Mouse (Mus musculus): ENCODE measurements around the gene Phxr2.

Gene Phxr2

GRCm38 (mm10) chr10:99132595-99133272 is 6.6 kb upstream of the Phxr2 start:
- peak in 1 of 2 experiments; percentile 35 for DNase-seq (ENCODE audit: low spot score in 2 of 2)

GRCm38 (mm10) chr10:99132189-99132588 is 6.1 kb upstream of the Phxr2 start:
- DNase-seq (ENCODE audit: low spot score in 2 of 2): peak; percentile 38 to 39

DNA sequence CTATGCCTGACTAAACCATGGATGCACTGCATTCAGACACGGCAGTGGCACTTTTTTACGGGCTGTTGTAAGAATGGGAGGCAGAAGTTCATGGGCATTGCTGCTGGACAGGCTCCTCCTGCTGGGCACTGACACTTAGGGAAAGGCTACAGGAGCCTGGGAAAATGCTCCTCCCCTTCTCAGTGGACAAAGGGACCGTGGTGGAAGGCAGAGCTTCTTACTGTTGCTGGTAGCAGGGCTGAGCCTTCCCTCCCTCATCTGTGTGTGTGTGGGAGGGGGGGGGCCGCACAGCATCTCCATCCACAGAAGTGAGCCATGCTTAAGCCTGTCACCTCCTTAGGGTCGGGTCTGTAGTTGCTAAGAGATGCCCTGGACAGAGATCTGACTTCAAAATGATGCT is 5.2 kb upstream of the Phxr2 start:
- no peak for DNase-seq (ENCODE audit: low spot score in 2 of 2)

DNA sequence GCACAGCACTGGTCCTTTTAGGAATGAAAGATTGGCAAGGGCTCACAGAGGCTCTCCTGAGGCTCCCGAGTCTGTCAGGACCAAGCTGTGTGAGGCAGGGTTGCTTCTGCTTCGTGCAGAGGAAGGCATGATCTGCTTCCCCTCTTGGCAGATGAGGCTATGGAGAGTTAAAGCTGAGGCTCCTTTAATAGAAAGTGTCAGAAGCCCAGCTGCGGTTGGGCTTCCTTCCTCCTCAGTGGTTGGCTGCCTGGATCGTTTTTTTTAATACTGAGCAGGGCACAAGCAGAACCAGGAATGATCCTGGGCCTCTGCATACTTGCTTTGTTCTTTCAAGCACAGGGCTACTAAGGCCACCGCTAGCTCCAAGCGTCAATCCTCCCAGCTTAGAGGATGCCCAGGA is 4.5 kb upstream of the Phxr2 start:
- DNase-seq (ENCODE audit: low spot score in 2 of 2): peak; percentile 64 to 66

GRCm38 (mm10) chr10:99127691-99128261 is 1.7 kb upstream of the Phxr2 start:
- peak; percentile 76 to 79 for DNase-seq (ENCODE audit: low spot score in 2 of 2)

DNA sequence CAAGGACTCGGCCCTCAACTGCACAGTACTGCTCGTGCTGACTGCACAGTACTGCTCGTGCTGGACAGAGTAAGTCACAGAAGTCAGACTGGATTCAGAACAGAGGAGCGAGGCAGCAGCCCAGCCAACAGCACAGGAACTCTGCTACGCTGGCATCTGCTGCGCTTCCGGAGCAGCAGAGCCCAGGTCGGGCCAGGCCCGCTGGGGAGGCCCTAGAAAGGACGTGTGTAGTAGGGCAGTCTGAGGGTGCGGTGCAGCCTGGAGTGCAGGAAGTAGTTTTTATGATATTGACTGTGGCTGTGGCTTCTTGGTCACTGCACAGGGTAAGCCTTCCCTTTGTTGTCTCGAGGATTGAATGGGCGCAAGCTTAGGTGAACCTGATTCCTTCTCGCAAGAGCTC is 829 bp upstream of the Phxr2 start:
- DNase-seq (ENCODE audit: low spot score in 2 of 2): peak; percentile 88 to 90

- DNase-seq (ENCODE audit: low spot score in 2 of 2): no peak
These were observed 6.7 kb downstream of the Phxr2 start for GRCm38 (mm10) chr10:99119471-99119870.

DNA sequence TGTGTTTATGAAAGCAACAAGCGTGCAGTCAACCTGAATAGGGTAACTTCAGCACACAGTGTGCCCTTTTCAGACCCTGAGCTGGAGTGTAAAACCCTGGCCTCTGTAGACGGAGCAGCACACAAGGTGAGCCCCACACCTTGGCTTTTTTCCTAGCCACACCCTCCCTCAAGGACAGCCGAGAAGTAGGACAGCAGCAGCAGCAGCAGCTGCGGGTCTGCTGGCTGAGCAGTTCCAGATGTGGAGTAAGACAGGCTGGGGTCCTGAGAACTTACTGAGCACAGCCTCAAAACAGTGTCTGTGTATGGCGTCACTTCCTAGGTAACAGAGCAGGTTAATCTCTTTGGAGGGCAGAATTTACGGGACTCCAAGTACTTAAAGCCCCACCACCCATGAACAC is 7.4 kb downstream of the Phxr2 start:
- no peak for DNase-seq (ENCODE audit: low spot score in 2 of 2)

GRCm38 (mm10) chr10:99117876-99118275 is 8.2 kb downstream of the Phxr2 start:
- DNase-seq (ENCODE audit: low spot score in 2 of 2): no peak

DNA sequence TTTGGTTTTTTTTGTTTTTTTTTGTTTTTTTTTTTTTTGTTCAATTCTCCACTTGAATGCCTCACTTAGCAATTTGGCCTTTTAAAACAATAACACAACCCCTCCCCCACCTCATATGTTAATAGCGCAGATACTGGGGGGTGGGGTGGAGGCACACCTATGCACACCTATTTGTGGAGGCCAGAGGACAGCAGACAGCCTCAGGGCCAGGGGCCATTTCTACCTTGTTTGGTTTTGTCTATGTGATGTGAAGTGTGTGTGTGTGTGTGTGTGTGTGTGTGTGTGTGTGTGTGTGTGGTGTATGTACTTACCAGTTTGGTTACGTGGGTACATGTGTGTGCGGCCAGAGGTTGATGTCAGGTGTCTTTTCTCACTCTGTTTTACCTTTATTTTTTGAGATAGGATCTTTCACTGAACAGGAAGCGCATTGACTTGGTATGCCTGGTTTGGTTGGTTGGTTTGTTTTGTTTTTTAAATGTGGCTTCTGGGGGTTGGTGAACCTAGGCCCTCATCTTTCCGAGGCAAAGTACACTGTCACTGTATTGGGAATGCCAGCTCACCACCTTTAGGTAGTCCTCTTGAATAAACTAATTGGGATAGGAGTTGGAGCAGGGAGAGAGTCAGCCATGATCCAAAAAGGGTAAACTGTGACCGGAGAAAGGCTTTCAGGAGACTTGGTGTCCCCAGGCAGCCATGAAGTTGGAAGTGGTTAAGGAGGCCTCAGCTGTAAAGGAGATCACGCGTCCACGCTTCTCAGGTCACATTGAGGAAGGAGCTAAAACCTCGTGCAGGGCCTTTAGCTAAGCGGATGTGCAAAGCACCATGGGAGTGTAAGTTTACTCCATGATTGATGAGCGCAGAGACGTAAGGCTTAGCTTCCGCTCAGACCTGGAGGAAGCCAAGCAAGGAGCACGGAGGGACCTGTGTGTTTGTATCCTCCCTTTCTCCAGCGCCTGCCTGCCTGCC is 9.2 kb downstream of the Phxr2 start:
- DNase-seq (ENCODE audit: low spot score in 2 of 2): no peak

DNA sequence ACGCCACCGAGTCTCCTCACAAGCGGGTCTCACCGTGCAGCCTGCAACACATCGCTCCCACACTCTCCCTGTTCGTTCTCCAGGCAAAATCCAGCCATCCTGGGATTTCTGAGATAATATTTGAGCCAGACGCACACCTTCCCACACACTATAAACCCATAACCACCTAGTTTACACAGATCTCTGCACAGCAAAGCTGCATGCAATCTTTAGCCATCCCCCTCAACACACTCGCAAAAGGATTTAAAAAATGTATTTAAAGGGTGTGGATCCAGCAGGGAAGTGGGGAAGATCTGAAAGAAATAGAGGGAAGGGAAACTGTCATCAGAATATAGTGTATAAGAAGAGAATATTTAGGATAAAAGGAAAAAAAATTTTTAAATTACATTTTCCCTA is 9.9 kb downstream of the Phxr2 start:
- DNase-seq (ENCODE audit: low spot score in 2 of 2): no peak

DNA sequence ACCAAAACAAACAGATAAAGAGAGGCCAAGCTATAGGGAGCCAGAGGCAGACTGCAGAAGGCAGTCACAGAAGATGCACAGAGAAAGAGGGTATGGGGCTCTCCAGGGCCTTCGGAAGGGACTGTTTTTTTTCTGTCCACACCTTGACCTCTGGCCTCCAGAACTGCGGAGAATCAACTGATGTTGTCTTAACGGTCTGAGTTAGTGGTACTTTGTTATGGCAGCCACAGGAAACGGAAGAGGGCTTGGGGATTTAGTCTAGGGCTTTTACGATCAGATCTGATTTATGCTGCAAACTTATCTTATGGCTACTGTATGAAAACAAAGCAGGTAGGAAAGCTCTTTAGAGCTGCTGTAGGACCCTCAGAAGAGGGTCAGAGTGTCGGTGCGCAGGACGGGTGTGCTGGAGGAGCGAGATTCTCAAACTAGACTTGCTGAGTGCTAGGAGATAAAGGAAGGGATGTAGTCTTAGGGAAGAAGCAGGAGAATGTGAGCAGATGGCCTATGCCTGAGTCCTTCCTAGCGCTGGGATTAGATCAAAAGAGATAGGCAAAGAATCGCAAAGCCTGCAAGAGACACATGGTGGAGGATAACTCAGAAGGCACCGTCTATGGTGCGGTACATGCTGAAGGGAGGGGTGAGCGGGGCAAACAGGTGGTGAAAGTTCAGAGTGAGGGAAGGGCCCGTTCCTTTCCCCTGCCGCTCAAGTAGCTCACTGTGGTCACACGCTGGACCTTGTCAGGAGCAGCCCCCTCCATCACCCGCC is 10.5 kb downstream of the Phxr2 start:
- DNase-seq (ENCODE audit: low spot score in 2 of 2): no peak

- DNase-seq (ENCODE audit: low spot score in 2 of 2): no peak
These were observed 11.8 kb downstream of the Phxr2 start for GRCm38 (mm10) chr10:99114295-99114694.

DNA sequence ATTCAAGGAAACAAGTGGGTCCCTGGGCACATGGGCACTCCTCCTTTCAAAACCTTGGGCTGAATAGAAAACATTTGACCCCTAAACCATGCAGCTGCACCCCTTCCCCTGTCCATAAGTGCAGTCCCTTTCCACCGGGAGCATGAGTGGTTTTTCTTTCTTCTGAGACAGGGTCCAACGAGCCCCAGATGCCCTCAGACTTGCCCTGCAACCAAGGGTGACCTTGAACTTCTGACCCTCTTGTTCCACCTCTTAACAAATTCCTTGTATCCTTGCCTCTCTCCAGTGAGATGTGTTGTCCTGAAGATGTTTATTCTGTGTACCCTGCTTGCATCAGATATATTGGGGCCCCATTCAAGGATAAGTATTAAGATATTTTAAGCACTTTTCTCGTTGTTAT is 12.6 kb downstream of the Phxr2 start:
- no peak for DNase-seq (ENCODE audit: low spot score in 2 of 2)

GRCm38 (mm10) chr10:99108431-99108982 is 17.6 kb downstream of the Phxr2 start:
- no peak for DNase-seq (ENCODE audit: low spot score in 2 of 2)

DNA sequence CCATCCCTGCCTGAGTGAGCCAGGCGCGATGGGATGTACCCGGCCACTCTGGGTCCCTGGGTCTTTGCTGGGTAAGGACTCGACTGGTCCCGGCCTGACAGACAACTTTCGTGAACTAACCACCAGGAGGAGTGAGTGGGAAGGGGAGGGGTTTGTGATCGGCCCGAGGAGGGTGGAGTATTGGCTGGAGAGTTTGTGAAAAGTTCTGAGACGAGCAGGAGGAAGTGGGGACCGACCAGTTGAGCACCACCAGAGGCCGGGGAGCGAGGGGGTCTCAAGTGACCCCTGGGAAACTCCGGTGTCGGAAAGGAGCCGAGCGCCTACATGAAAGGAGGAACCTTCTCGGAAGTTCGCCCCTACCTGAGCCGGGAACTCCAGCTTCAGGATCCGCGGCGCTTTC is 18.2 kb downstream of the Phxr2 start, which contains the start of gene Galnt4:
TSS of gene Galnt4 (plus strand) at position 196 of the 400 bp plus-strand sequence.
- peak; percentile 89 to 91 for DNase-seq (ENCODE audit: low spot score in 2 of 2)

- DNase-seq (ENCODE audit: low spot score in 2 of 2): peak; percentile 78 to 79
These were observed 19.2 kb downstream of the Phxr2 start, which contains the start of gene Poc1b for GRCm38 (mm10) chr10:99106703-99107631. Gene Poc1b (plus strand): TSS chr10:99107036.

DNA sequence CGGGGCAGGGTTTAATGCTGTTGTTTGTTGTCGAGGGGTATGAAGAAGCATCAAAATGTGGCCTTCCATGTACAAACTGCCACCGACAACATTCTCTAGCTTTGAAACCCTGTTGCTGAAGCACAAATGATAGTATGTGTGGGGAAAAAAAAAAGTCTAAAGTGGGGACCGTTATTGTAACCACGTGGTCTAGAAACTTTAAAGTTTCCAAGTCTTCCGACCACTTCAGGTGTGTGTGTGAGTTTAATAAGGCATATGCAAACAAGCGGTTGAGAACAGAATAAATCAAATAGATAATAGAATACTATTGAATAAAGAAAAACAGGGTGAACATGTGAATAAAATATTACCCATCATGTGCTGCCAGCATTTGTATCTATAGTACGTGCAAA is 19.8 kb downstream of the Phxr2 start:
- no peak for DNase-seq (ENCODE audit: low spot score in 2 of 2)

- DNase-seq (ENCODE audit: low spot score in 2 of 2): no peak
These were observed 20.6 kb downstream of the Phxr2 start for GRCm38 (mm10) chr10:99105522-99105921.

GRCm38 (mm10) chr10:99097374-99097773 is 28.8 kb downstream of the Phxr2 start:
- DNase-seq (ENCODE audit: low spot score in 2 of 2): peak; percentile 35 to 48

Data from spleen, postnatal 36 days (tissue).